Mouse (Mus musculus): ENCODE data around the gene Gm5155.
"Not testable (repeated sequence)": the region's sequence is repeated elsewhere in the genome, so short reads cannot be mapped to it uniquely, and the experiment has no call there.

Gm5155 gene

DNA sequence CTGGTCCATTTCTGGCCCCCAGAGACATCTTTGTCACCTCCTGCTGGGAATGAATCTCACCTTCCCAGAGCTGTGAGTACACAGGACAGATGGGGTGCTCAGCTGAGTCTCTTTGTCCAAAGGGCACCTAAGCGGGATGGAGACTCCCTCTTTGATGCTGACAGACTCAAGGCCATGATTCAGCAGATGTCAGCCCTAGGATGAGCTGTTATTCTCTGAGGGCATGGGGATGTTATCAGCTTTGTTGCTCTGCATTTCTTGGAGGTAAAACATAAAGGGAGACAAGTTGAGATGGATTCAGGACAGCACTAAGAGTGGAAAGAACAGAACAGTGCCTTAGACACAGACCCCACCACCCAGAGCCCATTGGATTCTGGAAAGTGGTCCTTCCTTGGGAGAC, at the start of gene Gm5155:
Gene Gm5155, plus strand, starts transcription at position 301 of the 400 bp plus-strand sequence.
- no peak for DNase-seq (ENCODE audit: low spot score)

- DNase-seq (ENCODE audit: low spot score): no peak
These were observed 791 bp upstream of the Gm5155 start for GRCm38 (mm10) chr7:17870776-17871175.

DNA sequence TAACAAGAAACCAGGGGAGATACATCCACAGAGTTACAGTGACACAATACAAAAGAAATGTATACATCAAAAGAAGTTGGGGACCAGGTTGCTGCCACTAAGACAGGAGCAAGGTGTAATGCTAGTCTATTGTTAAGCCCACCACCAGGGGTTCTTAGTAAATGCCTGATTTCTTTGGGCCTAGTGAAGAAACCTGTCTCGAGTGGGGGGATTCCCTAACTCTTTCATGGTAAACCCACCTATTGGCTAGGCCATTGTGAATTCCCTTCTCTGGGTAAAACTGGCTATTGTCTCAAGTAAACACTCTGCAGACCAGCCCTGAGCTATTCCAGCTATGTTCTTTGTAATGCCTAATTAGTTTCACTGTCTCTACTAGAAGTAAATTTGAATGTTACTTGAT, 23.8 kb downstream of the Gm5155 start:
- not testable (repeated sequence) for DNase-seq (ENCODE audit: low spot score)

- no peak for DNase-seq (ENCODE audit: low spot score)
These were observed 31.8 kb downstream of the Gm5155 start for GRCm38 (mm10) chr7:17903146-17903915.
